Mouse (Mus musculus) lung, postnatal 0 days (tissue): ENCODE results near the gene Tubb1. TPM values are rescaled to one million over a fixed set of nuclear protein-coding genes. Genes with fewer than 3 reads are reported as not detected.
A peak's percentile ranks its signal among the peaks of the same experiment; 100 is the strongest.

ENCODE experiments used
- ATAC-seq: fragments of 200-750 bp; cut with Nextera tagmentation; 2 replicates; pipeline ENCODE4 v1.8.0; 2017; ENCODE audit warnings: moderate library complexity
- DNase-seq: peaks from one replicate; pipeline ENCODE4 v3.0.0-alpha.2; 2016; ENCODE audit warnings: low spot score
- H3K27ac ChIP-seq: fragments of 300-500 bp; sonication (generic); 2 replicates; pipeline ENCODE4 v1.5.1; 2014; ENCODE audit warnings: antibody characterized with exemption, mild to moderate bottlenecking, low read length, mixed read lengths
- H3K27me3 ChIP-seq: fragments of 300-500 bp; sonication (generic); replicated peaks from 2 replicates; pipeline ENCODE4 v1.6.1; 2014; ENCODE audit warnings: low read length, mixed read lengths; ENCODE audit not compliant: insufficient read depth
- H3K36me3 ChIP-seq: fragments of 300-500 bp; sonication (generic); 2 replicates; pipeline ENCODE4 v1.6.1; 2014; ENCODE audit warnings: low read length, mixed read lengths; ENCODE audit not compliant: insufficient read depth
- H3K4me1 ChIP-seq: fragments of 300-500 bp; sonication (generic); 2 replicates; pipeline ENCODE4 v1.6.1; 2014; ENCODE audit warnings: antibody characterized with exemption, low read depth, low read length, mixed read lengths; ENCODE audit not compliant: insufficient read depth
- H3K4me2 ChIP-seq: fragments of 300-500 bp; sonication (generic); replicated peaks from 2 replicates; pipeline ENCODE4 v1.6.1; 2014; ENCODE audit warnings: low read depth, mild to moderate bottlenecking, low read length, moderate library complexity, mixed read lengths
- H3K4me3 ChIP-seq: fragments of 300-500 bp; sonication (generic); 2 replicates; pipeline ENCODE4 v1.5.1; 2014; ENCODE audit warnings: low read depth, low read length
- H3K9ac ChIP-seq: fragments of 300-500 bp; sonication (generic); replicated peaks from 2 replicates; pipeline ENCODE4 v1.6.1; 2014; ENCODE audit warnings: low read depth, mild to moderate bottlenecking
- H3K9me3 ChIP-seq: fragments of 300-500 bp; sonication (generic); 2 replicates; pipeline ENCODE4 v1.6.1; 2016; ENCODE audit warnings: low read length, mixed read lengths
- CTCF ChIP-seq: IDR thresholded peaks from 2 replicates; pipeline ENCODE4 v1.5.1; 2016; ENCODE audit warnings: antibody characterized with exemption, mild to moderate bottlenecking
- EP300 ChIP-seq: IDR thresholded peaks from 2 replicates; pipeline ENCODE4 v1.6.1; 2016; ENCODE audit warnings: antibody characterized with exemption, mild to moderate bottlenecking, control low read depth
- WGBS: fragments of 180-500 bp; shearing (Covaris S2); extraction: QIAGEN DNeasy Blood & Tissue Kit; methylation state at CpG from one replicate; pipeline ENCODE4 v1.1.7; 2014; 5-methylcytosine and 5-hydroxymethylcytosine counted together
- polyA plus RNA-seq: library from polyadenylated mRNA; unstranded; fragments of >200 nt; fragmentation: Nextera tagmentation; extraction: Ambion mirVana; gene quantifications from 2 replicates; pipeline ENCODE4 v1.2.1, GENCODE M21; 2015

Tubb1 gene
- polyA plus RNA-seq, 1 experiment from 2014 or later, result 10.5 TPM

DNA sequence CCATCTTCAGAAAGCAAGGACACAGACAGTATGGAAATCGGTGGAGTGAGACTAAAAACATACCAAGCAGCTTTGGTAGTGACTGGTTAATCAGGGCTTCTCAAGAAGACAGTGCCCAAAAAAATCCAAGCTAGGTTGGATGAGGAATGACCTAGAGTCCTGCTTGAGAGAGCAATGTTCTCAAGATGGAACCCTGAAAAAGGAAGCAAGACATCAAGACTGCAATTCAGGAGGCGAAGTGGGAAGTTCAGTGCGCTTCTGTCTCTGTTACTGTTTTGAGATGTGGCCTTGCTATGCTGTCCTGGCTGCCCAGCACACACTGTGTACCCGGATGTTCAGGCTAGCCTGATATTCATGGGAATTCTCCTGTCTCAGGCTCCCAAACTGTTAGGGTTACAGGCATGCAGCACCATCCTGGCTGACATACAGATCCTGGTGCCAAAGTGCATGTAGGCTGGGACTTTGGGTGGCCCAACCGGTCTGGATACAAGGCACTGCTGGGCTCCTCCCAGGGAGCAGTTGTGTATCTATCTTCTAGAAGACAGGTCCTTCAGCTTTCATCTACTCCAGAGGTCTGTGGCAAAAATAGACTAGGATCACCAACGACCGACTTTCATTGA, 20.4 kb downstream of the Tubb1 start:
- WGBS, result 84% methylated on average over 7 of the region's 7 CpGs
- H3K4me2 ChIP-seq, result no peak overlapping the region

DNA sequence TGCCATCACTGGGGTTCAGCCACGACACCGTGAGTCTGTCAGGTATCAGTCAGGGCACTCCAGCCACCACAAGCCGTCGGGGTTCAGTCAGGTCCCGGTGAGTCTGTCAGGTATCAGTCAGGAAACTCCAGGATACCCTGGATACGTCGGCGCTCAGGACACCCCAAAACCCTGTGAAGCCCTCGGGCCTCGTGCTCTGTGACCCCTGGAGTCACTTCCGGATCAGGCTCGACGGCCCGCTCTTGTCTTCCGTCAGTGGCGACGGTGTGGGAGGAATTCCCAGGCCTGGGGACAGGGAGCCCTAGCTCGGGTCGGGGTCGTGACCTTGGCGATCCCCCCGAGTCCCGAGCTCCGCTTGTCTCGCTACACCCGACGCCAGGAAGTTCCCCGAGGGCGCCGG, 21.9 kb downstream of the Tubb1 start:
- TF ChIP-seq EP300 (no peak), CTCF (no peak)
- Histone ChIP-seq H3K9me3 (no peaks in the 10 kb centered on the region), H3K27me3 (no peaks in the 10 kb centered on the region), H3K36me3 (no peaks in the 10 kb centered on the region), H3K27ac (peak overlapping the region; percentile 88), H3K4me2 (peak overlapping the region; percentile 79), H3K4me1 (peaks cover 6% of the 10 kb centered on the region; the same call in 1 of the 2 replicates), H3K4me3 (peak overlapping the region; percentile 68), H3K9ac (peak overlapping the region; percentile 79)
- WGBS, result 7% methylated on average over 30 of the region's 30 CpGs
- ATAC-seq (peak; percentile 25), DNase-seq (no peak)

More for the DNA sequence above, 20.4 kb downstream of the Tubb1 start:
- DNase-seq (no peak), ATAC-seq (no peak)
- TF ChIP-seq CTCF, result no peak
- TF ChIP-seq EP300, result no peak
- H3K4me3 ChIP-seq, result no peak overlapping the region
- no peaks in the 10 kb centered on the region for H3K36me3 ChIP-seq
- H3K9ac ChIP-seq, result no peak overlapping the region
- H3K9me3 ChIP-seq, result no peaks in the 10 kb centered on the region
- H3K4me1 ChIP-seq, result peaks cover 6% of the 10 kb centered on the region; the same call in 1 of the 2 replicates
- no peak overlapping the region for H3K27ac ChIP-seq
- no peaks in the 10 kb centered on the region for H3K27me3 ChIP-seq

DNA sequence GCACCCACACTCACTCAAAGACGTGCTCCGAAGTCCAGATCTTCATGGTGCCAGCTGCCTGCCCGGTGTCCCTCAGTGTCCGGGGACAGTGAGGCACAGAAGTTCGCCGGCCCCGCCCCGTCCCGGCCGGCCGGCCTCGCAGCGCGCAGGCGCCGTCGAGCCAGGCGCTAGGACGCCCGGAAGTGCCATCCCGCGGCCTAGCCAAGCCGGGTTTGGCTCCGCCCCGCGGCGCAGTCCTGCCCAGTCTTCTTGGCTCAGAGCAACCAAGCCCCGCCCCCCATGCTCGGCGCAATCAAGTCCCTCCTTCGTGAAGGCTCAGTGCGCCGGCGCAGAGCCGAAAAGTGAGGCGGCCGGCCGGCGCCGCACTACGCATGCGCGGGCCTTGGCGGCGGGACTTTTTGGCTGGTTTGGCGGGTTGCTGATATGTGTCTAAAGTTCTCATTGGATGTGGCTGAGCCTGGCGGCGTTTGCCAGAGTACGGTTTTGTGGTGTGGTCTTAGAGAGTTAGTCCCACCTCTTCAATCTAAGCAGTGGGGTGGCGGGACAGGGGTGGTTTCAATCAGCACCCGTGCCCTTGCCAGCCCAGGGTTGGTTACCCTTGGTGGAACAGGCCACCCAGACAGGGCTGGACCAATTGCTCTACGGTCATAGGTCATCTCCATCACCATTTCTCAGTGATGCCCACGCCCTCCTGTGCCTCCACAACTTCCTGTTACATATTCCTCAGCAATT, 22.5 kb downstream of the Tubb1 start, which contains the start of gene Prelid3b:
Gene Prelid3b (minus strand): TSS at position 264 of the 732 bp plus-strand sequence.
- H3K9me3 ChIP-seq, result no peaks in the 10 kb centered on the region
- H3K4me1 ChIP-seq, result peaks cover 6% of the 10 kb centered on the region; the same call in 1 of the 2 replicates
- H3K27me3 ChIP-seq, result no peaks in the 10 kb centered on the region

DNA sequence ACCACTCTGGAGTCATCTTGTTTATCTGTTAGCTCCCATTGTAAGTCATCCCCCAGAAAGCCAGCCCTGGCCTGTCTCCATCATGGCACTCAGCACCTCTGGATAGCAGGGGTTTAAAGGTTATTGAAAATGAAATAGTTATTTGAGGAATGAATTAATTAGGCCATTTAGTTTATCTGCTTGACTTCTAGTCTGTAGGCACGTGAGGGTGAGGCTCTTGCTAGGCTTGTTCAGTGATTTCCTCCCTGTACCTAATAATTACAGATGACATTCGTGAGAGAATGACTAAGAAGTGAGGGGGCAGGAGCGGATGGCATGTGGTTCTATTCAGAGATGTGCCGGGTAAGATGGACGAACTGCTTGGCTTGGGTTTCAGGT, 23.0 kb downstream of the Tubb1 start:
- WGBS, result 67% methylated on average over 5 of the region's 5 CpGs
- no peaks in the 10 kb centered on the region for H3K36me3 ChIP-seq
- H3K9ac ChIP-seq, result no peak overlapping the region
- no peaks in the 10 kb centered on the region for H3K9me3 ChIP-seq
- peak overlapping the region; percentile 66 for H3K4me2 ChIP-seq
- H3K4me1 ChIP-seq, result peaks cover 6% of the 10 kb centered on the region; the same call in 1 of the 2 replicates
- no peak for TF ChIP-seq CTCF
- TF ChIP-seq EP300, result no peak
- no peak overlapping the region for H3K4me3 ChIP-seq
- DNase-seq (no peak), ATAC-seq (no peak)
- no peaks in the 10 kb centered on the region for H3K27me3 ChIP-seq
- H3K27ac ChIP-seq, result no peak overlapping the region

More for the DNA sequence above, 22.5 kb downstream of the Tubb1 start, which contains the start of gene Prelid3b:
- Histone ChIP-seq H3K4me3 (peak within 1 kb of the TSS; percentile 68), H3K9ac (peak within 1 kb of the TSS; percentile 79), H3K27ac (peak within 1 kb of the TSS; percentile 88), H3K4me2 (peak within 1 kb of the TSS; percentile 79), H3K36me3 (no peaks in the 10 kb centered on the region)
- TF ChIP-seq CTCF, result no peak
- no peak for TF ChIP-seq EP300
- DNase-seq (peak; percentile 99), ATAC-seq (peak; percentile 98)
- WGBS, result under 1% methylated on average over 49 of the region's 53 CpGs

DNA sequence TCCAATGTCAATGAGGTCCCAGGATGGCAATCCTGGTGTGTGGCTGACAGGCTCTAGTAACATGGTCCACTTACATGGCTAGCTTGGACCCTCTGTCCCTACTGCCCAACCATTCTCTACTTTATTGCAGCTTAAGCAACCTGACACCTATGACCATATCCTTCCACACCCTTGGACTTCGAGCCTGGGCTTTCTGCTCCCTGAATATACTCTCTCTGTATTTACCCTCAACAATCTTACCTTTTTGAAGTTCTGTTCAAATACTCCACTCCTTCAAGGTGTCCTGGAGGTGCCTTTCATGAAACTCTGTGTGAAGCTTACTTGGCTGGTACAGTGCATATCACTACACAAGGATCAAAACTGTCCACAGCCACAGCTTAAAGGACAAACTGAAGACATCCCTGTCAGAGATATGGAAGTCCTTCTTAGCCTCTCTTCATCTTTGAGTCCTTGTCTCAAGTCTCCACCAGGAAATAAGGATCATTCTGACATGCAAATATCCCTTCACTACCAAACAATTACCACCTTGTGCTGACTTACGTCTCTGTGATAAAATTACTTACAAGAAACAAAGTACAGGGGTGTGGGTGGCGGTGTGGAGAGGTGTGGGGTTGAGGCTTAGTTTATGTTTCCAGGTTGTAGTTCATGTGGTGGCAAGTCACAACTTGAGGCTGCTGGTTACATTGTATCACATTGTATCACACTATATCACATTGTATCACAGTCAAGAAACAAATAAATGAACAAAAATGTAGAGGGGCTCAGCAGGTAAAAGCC, 27.2 kb downstream of the Tubb1 start:
- no peaks in the 10 kb centered on the region for H3K36me3 ChIP-seq
- H3K4me3 ChIP-seq, result no peak overlapping the region
- H3K4me1 ChIP-seq, result no peaks in the 10 kb centered on the region; the same call in 1 of the 2 replicates
- TF ChIP-seq CTCF, result no peak
- no peak for TF ChIP-seq EP300
- no peak overlapping the region for H3K9ac ChIP-seq
- no peak overlapping the region for H3K4me2 ChIP-seq
- WGBS, result 35% methylated on average over 3 of the region's 3 CpGs
- H3K9me3 ChIP-seq, result no peaks in the 10 kb centered on the region
- H3K27me3 ChIP-seq, result no peaks in the 10 kb centered on the region
- peak overlapping the region; percentile 64 for H3K27ac ChIP-seq
- DNase-seq (peak; percentile 72), ATAC-seq (peak; percentile 22)

DNA sequence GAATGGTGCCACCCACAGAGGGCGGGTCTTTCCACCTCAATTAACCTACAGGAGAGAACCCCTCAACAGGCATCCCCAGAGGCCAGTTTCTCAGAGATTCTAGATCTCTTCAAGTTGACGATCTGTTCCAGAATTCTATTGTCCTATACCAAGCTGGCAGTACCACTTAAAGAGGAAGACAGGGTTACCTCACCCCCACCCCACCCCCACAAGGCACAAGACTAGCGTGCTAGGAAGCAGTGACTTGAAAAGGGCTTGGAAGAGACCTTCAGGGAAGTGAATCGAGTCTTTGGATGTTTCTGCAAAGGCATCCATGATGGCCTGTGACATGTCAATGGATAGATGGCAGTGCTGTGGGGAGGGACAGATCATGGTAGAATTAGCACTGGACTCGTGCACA, 28.3 kb downstream of the Tubb1 start:
- Histone ChIP-seq H3K27me3 (no peaks in the 10 kb centered on the region), H3K9me3 (no peaks in the 10 kb centered on the region), H3K9ac (no peak overlapping the region), H3K36me3 (no peaks in the 10 kb centered on the region), H3K27ac (no peak overlapping the region), H3K4me1 (no peaks in the 10 kb centered on the region; the same call in 1 of the 2 replicates), H3K4me3 (no peak overlapping the region), H3K4me2 (no peak overlapping the region)
- WGBS, result 55% methylated on average over 5 of the region's 5 CpGs
- DNase-seq (no peak), ATAC-seq (no peak)
- no peak for TF ChIP-seq EP300
- no peak for TF ChIP-seq CTCF
